In the genomic region with DNA sequence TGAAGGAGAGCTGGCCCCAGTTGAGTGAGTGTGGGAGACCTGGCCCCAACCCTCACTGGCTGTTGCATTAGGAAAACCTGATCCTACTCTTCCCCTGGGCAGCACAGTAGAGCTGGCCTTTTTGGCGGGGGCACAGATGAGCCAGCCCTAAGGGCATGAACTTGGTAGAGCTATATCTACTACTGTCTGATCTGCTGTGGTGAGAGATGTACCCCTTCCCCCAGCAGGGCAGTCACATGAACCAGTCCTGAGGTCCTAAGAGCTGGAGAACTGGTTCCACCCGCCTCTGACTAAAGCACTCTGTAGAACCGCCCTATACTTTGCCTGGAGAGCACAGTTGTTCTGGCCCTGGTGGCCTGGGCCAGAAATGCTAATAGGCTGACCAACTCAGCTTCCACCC, we compare ENCODE assay signal across 27 mouse cellular contexts.
DNase-seq lines count a peak whose midpoint lies in the region; ATAC-seq lines count a peak whose summit lies in the region.
"Had no signal": no experiment of that assay in that cellular context is flagged by ENCODE, and none has a peak within 500 bp of the region (broad histone marks: within the 10 kb centered on the region; RNA-seq: fewer than 3 reads in every experiment).

No protein-coding gene starts in this region.

- no peak for DNase-seq in hindbrain, embryonic 11.5 days (ENCODE audit: low spot score)
- no peak for DNase-seq in hindbrain, embryonic 10.5 days (ENCODE audit: low spot score)
- DNase-seq in limb, embryonic 11.5 days (ENCODE audit: low spot score) = no peak
- no peak for DNase-seq in limb, embryonic 10.5 days (ENCODE audit: low spot score)
- DNase-seq in right cerebral cortex, adult 18-20 months = no peak
- DNase-seq: adrenal gland, adult 2 months; adrenal gland, postnatal 36 days; B cell, adult 2 months; cerebellum, adult 2 months; cerebellum, postnatal 25 days; gastrocnemius, postnatal 25 days; heart, postnatal 36 days; kidney, postnatal 36 days; liver, embryonic 13.5 days; lung, adult 18-20 months; spleen, adult 18-20 months had no signal

- no peak overlapping the region for H3K4me3 ChIP-seq in hindbrain, embryonic 11.5 days (ENCODE audit: low read depth, low read length)
- no peak overlapping the region for H3K4me3 ChIP-seq in hindbrain, embryonic 10.5 days
- no peak overlapping the region for H3K4me3 ChIP-seq in limb, embryonic 11.5 days (ENCODE audit: low read depth, low read length)
- no peak overlapping the region for H3K4me3 ChIP-seq in limb, embryonic 10.5 days
- no peak overlapping the region for H3K4me3 ChIP-seq in embryonic facial prominence, embryonic 13.5 days
- H3K4me3 ChIP-seq in stomach, embryonic 14.5 days (ENCODE audit: low read depth, low read length) = no peak overlapping the region
- H3K4me3 ChIP-seq: forebrain, embryonic 10.5 days; forebrain, embryonic 15.5 days; layer of hippocampus, adult 2 months; left cerebral cortex, adult 2 months; limb, embryonic 15.5 days; liver, embryonic 13.5 days had no signal

- H3K27ac ChIP-seq in hindbrain, embryonic 11.5 days (ENCODE audit: low read depth, low read length) = no peak overlapping the region
- no peak overlapping the region for H3K27ac ChIP-seq in hindbrain, embryonic 10.5 days
- H3K27ac ChIP-seq in limb, embryonic 11.5 days (replicated peaks; ENCODE audit: low read depth, low read length) = no peak overlapping the region
- H3K27ac ChIP-seq in limb, embryonic 10.5 days = no peak overlapping the region
- H3K27ac ChIP-seq in embryonic facial prominence, embryonic 13.5 days = no peak overlapping the region
- no peak overlapping the region for H3K27ac ChIP-seq in stomach, embryonic 14.5 days (ENCODE audit: low read length)
- H3K27ac ChIP-seq: forebrain, embryonic 10.5 days; forebrain, embryonic 15.5 days; layer of hippocampus, adult 2 months; left cerebral cortex, adult 2 months; limb, embryonic 15.5 days; liver, embryonic 13.5 days had no signal

- no peaks in the 10 kb centered on the region for H3K36me3 ChIP-seq in hindbrain, embryonic 11.5 days (ENCODE audit: control insufficient read depth, insufficient read depth, low read length)
- no peaks in the 10 kb centered on the region for H3K36me3 ChIP-seq in hindbrain, embryonic 10.5 days
- H3K36me3 ChIP-seq in limb, embryonic 11.5 days (ENCODE audit: control insufficient read depth, insufficient read depth, low read length) = no peaks in the 10 kb centered on the region
- H3K36me3 ChIP-seq in limb, embryonic 10.5 days = no peaks in the 10 kb centered on the region
- no peaks in the 10 kb centered on the region for H3K36me3 ChIP-seq in embryonic facial prominence, embryonic 13.5 days
- H3K36me3 ChIP-seq in stomach, embryonic 14.5 days (ENCODE audit: control insufficient read depth, insufficient read depth, low read length) = no peaks in the 10 kb centered on the region
- H3K36me3 ChIP-seq: forebrain, embryonic 10.5 days; forebrain, embryonic 15.5 days; limb, embryonic 15.5 days; liver, embryonic 13.5 days had no signal

- no peak overlapping the region for H3K4me2 ChIP-seq in hindbrain, embryonic 11.5 days (replicated peaks; ENCODE audit: low read depth, low read length)
- no peak overlapping the region for H3K4me2 ChIP-seq in limb, embryonic 11.5 days (ENCODE audit: low read depth, severe bottlenecking)
- H3K4me2 ChIP-seq in embryonic facial prominence, embryonic 13.5 days = no peak overlapping the region
- H3K4me2 ChIP-seq in stomach, embryonic 14.5 days (replicated peaks; ENCODE audit: low read depth, low read length) = no peak overlapping the region
- H3K4me2 ChIP-seq: forebrain, embryonic 15.5 days; limb, embryonic 15.5 days; liver, embryonic 13.5 days had no signal

- WGBS in hindbrain, embryonic 11.5 days = 84% methylated on average over 3 of the region's 3 CpGs
- 83% methylated on average over 3 of the region's 3 CpGs for WGBS in hindbrain, embryonic 10.5 days
- WGBS in limb, embryonic 11.5 days = 88% methylated on average over 3 of the region's 3 CpGs
- WGBS in limb, embryonic 10.5 days = 90% methylated on average over 3 of the region's 3 CpGs
- 67% methylated on average over 3 of the region's 3 CpGs for WGBS in embryonic facial prominence, embryonic 13.5 days
- 90% methylated on average over 3 of the region's 3 CpGs for WGBS in stomach, embryonic 14.5 days

- no peaks in the 10 kb centered on the region for H3K27me3 ChIP-seq in hindbrain, embryonic 11.5 days (ENCODE audit: control insufficient read depth, insufficient read depth, low read length)
- H3K27me3 ChIP-seq in hindbrain, embryonic 10.5 days (ENCODE audit: insufficient read depth, poor library complexity, severe bottlenecking) = no peaks in the 10 kb centered on the region
- H3K27me3 ChIP-seq in limb, embryonic 11.5 days (ENCODE audit: control insufficient read depth, insufficient read depth, low read length) = no peaks in the 10 kb centered on the region
- no peaks in the 10 kb centered on the region for H3K27me3 ChIP-seq in limb, embryonic 10.5 days (ENCODE audit: low read depth, poor library complexity, severe bottlenecking)
- no peaks in the 10 kb centered on the region for H3K27me3 ChIP-seq in embryonic facial prominence, embryonic 13.5 days
- no peaks in the 10 kb centered on the region for H3K27me3 ChIP-seq in stomach, embryonic 14.5 days (ENCODE audit: control insufficient read depth, insufficient read depth, low read length)
- H3K27me3 ChIP-seq: forebrain, embryonic 15.5 days; limb, embryonic 15.5 days; liver, embryonic 13.5 days had no signal

- ATAC-seq in hindbrain, embryonic 11.5 days (ENCODE audit: low FRiP score) = 0 out of 2 replicates have a peak, but pooled peaks have one; percentile 22
- ATAC-seq in limb, embryonic 11.5 days (ENCODE audit: insufficient number of reproducible peaks, low FRiP score, low TSS enrichment, low read depth) = peak; percentile 68
- 0 out of 2 replicates have a peak, but pooled peaks have one; percentile 32 for ATAC-seq in embryonic facial prominence, embryonic 13.5 days (ENCODE audit: insufficient number of reproducible peaks, insufficient read depth, low FRiP score, low TSS enrichment, low read depth)
- ATAC-seq in stomach, embryonic 14.5 days (ENCODE audit: insufficient number of reproducible peaks, insufficient read depth, low FRiP score, low read depth) = 0 out of 2 replicates have a peak, but pooled peaks have one; percentile 28
- no peak for ATAC-seq in megakaryocyte, adult 5-6 weeks (ENCODE audit: poor library complexity, severe bottlenecking)
- ATAC-seq: activated CD4-positive, CD25-positive, alpha-beta regulatory T cell, adult 4 months; forebrain, embryonic 15.5 days; intestine, embryonic 16.5 days; lung, postnatal 0 days had no signal

- no peaks in the 10 kb centered on the region for H3K9me3 ChIP-seq in hindbrain, embryonic 11.5 days (ENCODE audit: control insufficient read depth, low read length)
- H3K9me3 ChIP-seq in hindbrain, embryonic 10.5 days = no peaks in the 10 kb centered on the region
- H3K9me3 ChIP-seq in limb, embryonic 11.5 days (ENCODE audit: control insufficient read depth, low read length) = no peaks in the 10 kb centered on the region
- no peaks in the 10 kb centered on the region for H3K9me3 ChIP-seq in limb, embryonic 10.5 days (replicated peaks)
- no peaks in the 10 kb centered on the region for H3K9me3 ChIP-seq in embryonic facial prominence, embryonic 13.5 days
- H3K9me3 ChIP-seq in stomach, embryonic 14.5 days (ENCODE audit: control insufficient read depth, low read depth, low read length) = no peaks in the 10 kb centered on the region
- H3K9me3 ChIP-seq: forebrain, embryonic 10.5 days; forebrain, embryonic 15.5 days; limb, embryonic 15.5 days; liver, embryonic 13.5 days had no signal

- H3K4me1 ChIP-seq in hindbrain, embryonic 11.5 days (replicated peaks; ENCODE audit: control insufficient read depth, insufficient read depth, low read length) = no peaks in the 10 kb centered on the region
- no peaks in the 10 kb centered on the region for H3K4me1 ChIP-seq in hindbrain, embryonic 10.5 days (replicated peaks)
- H3K4me1 ChIP-seq in limb, embryonic 11.5 days (ENCODE audit: control insufficient read depth, insufficient read depth, low read length) = no peaks in the 10 kb centered on the region
- no peaks in the 10 kb centered on the region for H3K4me1 ChIP-seq in limb, embryonic 10.5 days
- H3K4me1 ChIP-seq in embryonic facial prominence, embryonic 13.5 days = no peaks in the 10 kb centered on the region
- H3K4me1 ChIP-seq in stomach, embryonic 14.5 days (ENCODE audit: control insufficient read depth, insufficient read depth, low read length) = no peaks in the 10 kb centered on the region
- H3K4me1 ChIP-seq: forebrain, embryonic 10.5 days; forebrain, embryonic 15.5 days; limb, embryonic 15.5 days; liver, embryonic 13.5 days had no signal

- H3K9ac ChIP-seq in hindbrain, embryonic 11.5 days (ENCODE audit: low read depth, low read length) = no peak overlapping the region
- H3K9ac ChIP-seq in limb, embryonic 11.5 days (ENCODE audit: low read length) = no peak overlapping the region
- H3K9ac ChIP-seq in embryonic facial prominence, embryonic 13.5 days = no peak overlapping the region
- no peak overlapping the region for H3K9ac ChIP-seq in stomach, embryonic 14.5 days (replicated peaks; ENCODE audit: low read depth, low read length)
- H3K9ac ChIP-seq: forebrain, embryonic 15.5 days; limb, embryonic 15.5 days; liver, embryonic 13.5 days had no signal
